Mouse (Mus musculus) limb, embryonic 10.5 days (tissue): Measurements from ENCODE around the gene Tbck. TPM values are rescaled to one million over a fixed set of nuclear protein-coding genes. Genes with fewer than 3 reads are reported as not detected.

Experiments
- DNase-seq: peaks from one replicate; pipeline ENCODE4 v3.0.0-alpha.2; 2017; ENCODE audit warnings: low spot score
- H3K27ac ChIP-seq: fragments of 300-500 bp; sonication (generic); 2 replicates; pipeline ENCODE4 v1.5.1; 2016; ENCODE audit warnings: mild to moderate bottlenecking
- H3K27me3 ChIP-seq: fragments of 300-500 bp; sonication (generic); 2 replicates; pipeline ENCODE4 v1.6.1; 2016; ENCODE audit warnings: low read depth, mild to moderate bottlenecking; ENCODE audit not compliant: poor library complexity, severe bottlenecking
- H3K36me3 ChIP-seq: fragments of 300-500 bp; sonication (generic); 2 replicates; pipeline ENCODE4 v1.6.1; 2016; ENCODE audit warnings: mild to moderate bottlenecking, moderate library complexity
- H3K4me1 ChIP-seq: fragments of 300-500 bp; sonication (generic); 2 replicates; pipeline ENCODE4 v1.6.1; 2016
- H3K4me3 ChIP-seq: fragments of 300-500 bp; sonication (generic); 2 replicates; pipeline ENCODE4 v1.5.1; 2016; ENCODE audit warnings: mild to moderate bottlenecking, moderate library complexity
- H3K9me3 ChIP-seq: fragments of 300-500 bp; sonication (generic); replicated peaks from 2 replicates; pipeline ENCODE4 v1.6.1; 2016; ENCODE audit warnings: mild to moderate bottlenecking
- WGBS: fragments of 180-500 bp; shearing (Covaris S2); methylation state at CpG from one replicate; pipeline ENCODE4 v1.1.7; 2016; 5-methylcytosine and 5-hydroxymethylcytosine counted together
- polyA plus RNA-seq: library from polyadenylated mRNA; unstranded; fragments of >200 nt; fragmentation: Nextera tagmentation; extraction: Ambion mirVana; gene quantifications from 2 replicates; pipeline ENCODE4 v1.2.1, GENCODE M21; 2016

Tbck gene
- polyA plus RNA-seq, 1 experiment from 2014 or later: 23.1 TPM

GRCm38 (mm10) chr3:132781103-132781502, 97.2 kb downstream of the Tbck start:
- Histone ChIP-seq H3K36me3 (0 out of 2 replicates have a peak, but pooled peaks cover 2% of the 10 kb centered on the region), H3K27ac (no peak overlapping the region), H3K27me3 (no peaks in the 10 kb centered on the region), H3K4me1 (0 out of 2 replicates have a peak, but pooled peaks cover 3% of the 10 kb centered on the region), H3K9me3 (no peaks in the 10 kb centered on the region), H3K4me3 (no peak overlapping the region)
- no peak for DNase-seq
- WGBS: 96% methylated on average over 2 of the region's 2 CpGs

GRCm38 (mm10) chr3:132783087-132783486, 99.1 kb downstream of the Tbck start:
- no peak overlapping the region for H3K4me3 ChIP-seq
- no peaks in the 10 kb centered on the region for H3K9me3 ChIP-seq
- peaks cover 5% of the 10 kb centered on the region; the same call in 1 of the 2 replicates for H3K36me3 ChIP-seq
- 95% methylated on average over 1 of the region's 1 CpGs for WGBS
- no peak overlapping the region for H3K27ac ChIP-seq
- H3K4me1 ChIP-seq: 0 out of 2 replicates have a peak, but pooled peaks cover 3% of the 10 kb centered on the region
- DNase-seq: no peak
- H3K27me3 ChIP-seq: no peaks in the 10 kb centered on the region

GRCm38 (mm10) chr3:132784732-132785131, 100.8 kb downstream of the Tbck start:
- Histone ChIP-seq H3K27me3 (no peaks in the 10 kb centered on the region), H3K4me1 (0 out of 2 replicates have a peak, but pooled peaks cover 3% of the 10 kb centered on the region), H3K36me3 (peaks cover 3% of the 10 kb centered on the region; the same call in 1 of the 2 replicates), H3K9me3 (no peaks in the 10 kb centered on the region), H3K4me3 (no peak overlapping the region), H3K27ac (no peak overlapping the region)
- 84% methylated on average over 6 of the region's 6 CpGs for WGBS
- DNase-seq: no peak

- Histone ChIP-seq H3K9me3 (no peaks in the 10 kb centered on the region), H3K4me3 (no peak overlapping the region), H3K4me1 (no peaks in the 10 kb centered on the region), H3K27me3 (no peaks in the 10 kb centered on the region), H3K36me3 (peaks cover 3% of the 10 kb centered on the region; the same call in 1 of the 2 replicates), H3K27ac (no peak overlapping the region)
- 93% methylated on average over 3 of the region's 3 CpGs for WGBS
- no peak for DNase-seq
Measured at GRCm38 (mm10) chr3:132786690-132787089, 102.7 kb downstream of the Tbck start.

GRCm38 (mm10) chr3:132787775-132788174, 103.8 kb downstream of the Tbck start:
- Histone ChIP-seq H3K4me1 (no peaks in the 10 kb centered on the region), H3K27ac (no peak overlapping the region), H3K4me3 (no peak overlapping the region), H3K27me3 (no peaks in the 10 kb centered on the region), H3K9me3 (no peaks in the 10 kb centered on the region), H3K36me3 (peaks cover 3% of the 10 kb centered on the region; the same call in 1 of the 2 replicates)
- WGBS: 95% methylated on average over 4 of the region's 4 CpGs
- no peak for DNase-seq

- WGBS: 89% methylated on average over 4 of the region's 4 CpGs
- Histone ChIP-seq H3K27ac (no peak overlapping the region), H3K4me1 (no peaks in the 10 kb centered on the region), H3K36me3 (peaks cover 6% of the 10 kb centered on the region; the same call in 1 of the 2 replicates), H3K27me3 (no peaks in the 10 kb centered on the region), H3K9me3 (no peaks in the 10 kb centered on the region), H3K4me3 (no peak overlapping the region)
- no peak for DNase-seq
Measured at GRCm38 (mm10) chr3:132791140-132791539, 107.2 kb downstream of the Tbck start.

- Histone ChIP-seq H3K4me3 (no peak overlapping the region), H3K36me3 (peaks cover 22% of the 10 kb centered on the region), H3K4me1 (no peaks in the 10 kb centered on the region), H3K27me3 (no peaks in the 10 kb centered on the region), H3K27ac (no peak overlapping the region), H3K9me3 (no peaks in the 10 kb centered on the region)
- DNase-seq: no peak
- 76% methylated on average over 1 of the region's 1 CpGs for WGBS
Measured at GRCm38 (mm10) chr3:132800196-132800595, 116.3 kb downstream of the Tbck start.

- H3K27me3 ChIP-seq: no peaks in the 10 kb centered on the region
- WGBS: 85% methylated on average over 3 of the region's 3 CpGs
- DNase-seq: no peak
- H3K36me3 ChIP-seq: peaks cover 12% of the 10 kb centered on the region
- no peaks in the 10 kb centered on the region for H3K9me3 ChIP-seq
- H3K4me3 ChIP-seq: no peak overlapping the region
- H3K27ac ChIP-seq: no peak overlapping the region
- no peaks in the 10 kb centered on the region for H3K4me1 ChIP-seq
Measured at GRCm38 (mm10) chr3:132801910-132802309, 118.0 kb downstream of the Tbck start.

- no peak overlapping the region for H3K4me3 ChIP-seq
- H3K27me3 ChIP-seq: no peaks in the 10 kb centered on the region
- 0 out of 2 replicates have a peak overlapping the region, but pooled peaks have one; percentile 15 for H3K27ac ChIP-seq
- H3K36me3 ChIP-seq: peaks cover 6% of the 10 kb centered on the region; the same call in 1 of the 2 replicates
- H3K9me3 ChIP-seq: no peaks in the 10 kb centered on the region
- no peak for DNase-seq
- H3K4me1 ChIP-seq: no peaks in the 10 kb centered on the region
- 67% methylated on average over 2 of the region's 2 CpGs for WGBS
Measured at GRCm38 (mm10) chr3:132807888-132808579, 124.1 kb downstream of the Tbck start.

GRCm38 (mm10) chr3:132808951-132809350, 125.0 kb downstream of the Tbck start:
- Histone ChIP-seq H3K9me3 (no peaks in the 10 kb centered on the region), H3K4me1 (no peaks in the 10 kb centered on the region), H3K4me3 (no peak overlapping the region), H3K27ac (no peak overlapping the region), H3K36me3 (0 out of 2 replicates have a peak, but pooled peaks cover 2% of the 10 kb centered on the region), H3K27me3 (no peaks in the 10 kb centered on the region)
- 96% methylated on average over 3 of the region's 3 CpGs for WGBS
- no peak for DNase-seq

- 80% methylated on average over 5 of the region's 5 CpGs for WGBS
- Histone ChIP-seq H3K9me3 (no peaks in the 10 kb centered on the region), H3K27me3 (no peaks in the 10 kb centered on the region), H3K4me3 (no peak overlapping the region), H3K4me1 (no peaks in the 10 kb centered on the region), H3K27ac (no peak overlapping the region), H3K36me3 (0 out of 2 replicates have a peak, but pooled peaks cover 2% of the 10 kb centered on the region)
- no peak for DNase-seq
Measured at GRCm38 (mm10) chr3:132811791-132812190, 127.8 kb downstream of the Tbck start.

- WGBS: 75% methylated on average over 5 of the region's 5 CpGs
- no peaks in the 10 kb centered on the region for H3K9me3 ChIP-seq
- no peak overlapping the region for H3K27ac ChIP-seq
- H3K4me1 ChIP-seq: no peaks in the 10 kb centered on the region
- no peak overlapping the region for H3K4me3 ChIP-seq
- DNase-seq: no peak
- 0 out of 2 replicates have a peak, but pooled peaks cover under 1% of the 10 kb centered on the region for H3K36me3 ChIP-seq
- H3K27me3 ChIP-seq: no peaks in the 10 kb centered on the region
Measured at GRCm38 (mm10) chr3:132812356-132812755, 128.4 kb downstream of the Tbck start.

GRCm38 (mm10) chr3:132813147-132813546, 129.2 kb downstream of the Tbck start:
- Histone ChIP-seq H3K4me3 (no peak overlapping the region), H3K36me3 (no peaks in the 10 kb centered on the region), H3K27me3 (no peaks in the 10 kb centered on the region), H3K9me3 (no peaks in the 10 kb centered on the region), H3K27ac (no peak overlapping the region), H3K4me1 (no peaks in the 10 kb centered on the region)
- DNase-seq: no peak
- WGBS: 88% methylated on average over 3 of the region's 3 CpGs
